Mouse (Mus musculus): ENCODE measurements around the gene Nfat5. TPM values are rescaled to one million over a fixed set of nuclear protein-coding genes. Genes with fewer than 3 reads are reported as not detected.

Gene Nfat5
- polyA plus RNA-seq, 1 experiment from 2014 or later: 1.5 TPM

- H3K4me2 ChIP-seq: no peak overlapping the region
- no peak overlapping the region for H3K9ac ChIP-seq
- no peak overlapping the region for H3K27ac ChIP-seq
- H3K9me3 ChIP-seq (replicated peaks): no peaks in the 10 kb centered on the region
- H3K4me1 ChIP-seq (replicated peaks): peaks cover 8% of the 10 kb centered on the region
- DNase-seq (no peak), ATAC-seq (ENCODE audit: low read depth) (peak; percentile 30; the same call in 1 of the 2 replicates)
- H3K4me3 ChIP-seq (replicated peaks): no peak overlapping the region
- H3K36me3 ChIP-seq: 0 out of 2 replicates have a peak, but pooled peaks cover 7% of the 10 kb centered on the region
- H3K27me3 ChIP-seq: no peaks in the 10 kb centered on the region; the same call in 1 of the 2 replicates
- 43% methylated on average over 4 of the region's 4 CpGs for WGBS (ENCODE audit: insufficient replicate concordance)
These were observed 89.6 kb downstream of the Nfat5 start for GRCm38 (mm10) chr8:107382898-107383297.

GRCm38 (mm10) chr8:107384651-107385050 lies 91.4 kb downstream of the Nfat5 start:
- ATAC-seq (ENCODE audit: low read depth) (no peak), DNase-seq (no peak)
- Histone ChIP-seq H3K4me3 (replicated peaks) (no peak overlapping the region), H3K4me1 (replicated peaks) (peaks cover 8% of the 10 kb centered on the region), H3K9me3 (replicated peaks) (no peaks in the 10 kb centered on the region), H3K27ac (no peak overlapping the region), H3K36me3 (0 out of 2 replicates have a peak, but pooled peaks cover 3% of the 10 kb centered on the region), H3K4me2 (no peak overlapping the region), H3K27me3 (no peaks in the 10 kb centered on the region; the same call in 1 of the 2 replicates), H3K9ac (no peak overlapping the region)
- 57% methylated on average over 5 of the region's 5 CpGs for WGBS (ENCODE audit: insufficient replicate concordance)

- H3K9ac ChIP-seq: no peak overlapping the region
- no peaks in the 10 kb centered on the region for H3K9me3 ChIP-seq (replicated peaks)
- no peak for ATAC-seq (ENCODE audit: low read depth)
- no peak overlapping the region for H3K4me2 ChIP-seq
- H3K27ac ChIP-seq: no peak overlapping the region
- no peaks in the 10 kb centered on the region; the same call in 1 of the 2 replicates for H3K27me3 ChIP-seq
- no peak overlapping the region for H3K4me3 ChIP-seq (replicated peaks)
- peaks cover 8% of the 10 kb centered on the region for H3K4me1 ChIP-seq (replicated peaks)
- no peak for DNase-seq
- WGBS (ENCODE audit: insufficient replicate concordance): 77% methylated on average over 2 of the region's 2 CpGs
- H3K36me3 ChIP-seq: 0 out of 2 replicates have a peak, but pooled peaks cover under 1% of the 10 kb centered on the region
These were observed 91.8 kb downstream of the Nfat5 start for GRCm38 (mm10) chr8:107385063-107385462.

- 11% methylated on average over 5 of the region's 5 CpGs for WGBS (ENCODE audit: insufficient replicate concordance)
- peak; percentile 30; the same call in 1 of the 2 replicates for ATAC-seq (ENCODE audit: low read depth)
- no peak overlapping the region for H3K9ac ChIP-seq
These were observed 92.9 kb downstream of the Nfat5 start for GRCm38 (mm10) chr8:107386171-107386570.

GRCm38 (mm10) chr8:107386642-107387041 lies 93.4 kb downstream of the Nfat5 start:
- Histone ChIP-seq H3K9ac (no peak overlapping the region), H3K9me3 (replicated peaks) (no peaks in the 10 kb centered on the region), H3K4me3 (replicated peaks) (no peak overlapping the region), H3K36me3 (no peaks in the 10 kb centered on the region), H3K27me3 (no peaks in the 10 kb centered on the region; the same call in 1 of the 2 replicates), H3K4me1 (replicated peaks) (peaks cover 13% of the 10 kb centered on the region), H3K4me2 (no peak overlapping the region), H3K27ac (no peak overlapping the region; the same call in 1 of the 2 replicates)
- DNase-seq (peak; percentile 41), ATAC-seq (ENCODE audit: low read depth) (0 out of 2 replicates have a peak, but pooled peaks have one; percentile 45)
- WGBS (ENCODE audit: insufficient replicate concordance): 28% methylated on average over 3 of the region's 3 CpGs

More at GRCm38 (mm10) chr8:107386171-107386570, 92.9 kb downstream of the Nfat5 start:
- Histone ChIP-seq H3K27me3 (no peaks in the 10 kb centered on the region; the same call in 1 of the 2 replicates), H3K27ac (no peak overlapping the region), H3K4me2 (no peak overlapping the region), H3K36me3 (no peaks in the 10 kb centered on the region), H3K4me3 (replicated peaks) (no peak overlapping the region), H3K9me3 (replicated peaks) (no peaks in the 10 kb centered on the region), H3K4me1 (replicated peaks) (peaks cover 11% of the 10 kb centered on the region)
- no peak for DNase-seq

- Histone ChIP-seq H3K27me3 (no peaks in the 10 kb centered on the region; the same call in 1 of the 2 replicates), H3K27ac (no peak overlapping the region), H3K4me3 (replicated peaks) (no peak overlapping the region), H3K4me1 (replicated peaks) (peaks cover 13% of the 10 kb centered on the region), H3K9me3 (replicated peaks) (no peaks in the 10 kb centered on the region), H3K4me2 (no peak overlapping the region), H3K9ac (no peak overlapping the region), H3K36me3 (no peaks in the 10 kb centered on the region)
- ATAC-seq (ENCODE audit: low read depth) (no peak), DNase-seq (no peak)
- WGBS (ENCODE audit: insufficient replicate concordance): 58% methylated on average over 5 of the region's 5 CpGs
These were observed 94.6 kb downstream of the Nfat5 start for GRCm38 (mm10) chr8:107387861-107388260.

GRCm38 (mm10) chr8:107389557-107389956 lies 96.3 kb downstream of the Nfat5 start:
- Histone ChIP-seq H3K4me3 (replicated peaks) (no peak overlapping the region), H3K36me3 (no peaks in the 10 kb centered on the region), H3K4me2 (no peak overlapping the region), H3K27me3 (no peaks in the 10 kb centered on the region; the same call in 1 of the 2 replicates), H3K9me3 (replicated peaks) (no peaks in the 10 kb centered on the region), H3K27ac (no peak overlapping the region), H3K9ac (no peak overlapping the region), H3K4me1 (replicated peaks) (peaks cover 13% of the 10 kb centered on the region)
- WGBS (ENCODE audit: insufficient replicate concordance): 82% methylated on average over 8 of the region's 8 CpGs
- DNase-seq (no peak), ATAC-seq (ENCODE audit: low read depth) (no peak)

GRCm38 (mm10) chr8:107390476-107391135 lies 97.3 kb downstream of the Nfat5 start:
- DNase-seq (no peak), ATAC-seq (ENCODE audit: low read depth) (no peak)
- Histone ChIP-seq H3K27me3 (no peaks in the 10 kb centered on the region), H3K4me3 (replicated peaks) (no peak overlapping the region), H3K4me2 (no peak overlapping the region), H3K27ac (no peak overlapping the region), H3K9ac (no peak overlapping the region), H3K9me3 (replicated peaks) (no peaks in the 10 kb centered on the region), H3K36me3 (no peaks in the 10 kb centered on the region), H3K4me1 (replicated peaks) (peaks cover 13% of the 10 kb centered on the region)
- 84% methylated on average over 16 of the region's 16 CpGs for WGBS (ENCODE audit: insufficient replicate concordance)

GRCm38 (mm10) chr8:107391136-107391516 lies 97.9 kb downstream of the Nfat5 start:
- Histone ChIP-seq H3K27ac (no peak overlapping the region), H3K27me3 (no peaks in the 10 kb centered on the region), H3K9ac (no peak overlapping the region), H3K4me3 (replicated peaks) (no peak overlapping the region), H3K4me1 (replicated peaks) (peaks cover 9% of the 10 kb centered on the region), H3K36me3 (no peaks in the 10 kb centered on the region), H3K9me3 (replicated peaks) (no peaks in the 10 kb centered on the region), H3K4me2 (no peak overlapping the region)
- DNase-seq: no peak
- 41% methylated on average over 4 of the region's 4 CpGs for WGBS (ENCODE audit: insufficient replicate concordance)
- no peak; the same call in 1 of the 2 replicates for ATAC-seq (ENCODE audit: low read depth)

GRCm38 (mm10) chr8:107395397-107395796 lies 102.1 kb downstream of the Nfat5 start:
- Histone ChIP-seq H3K27me3 (no peaks in the 10 kb centered on the region), H3K4me1 (replicated peaks) (peaks cover 18% of the 10 kb centered on the region), H3K27ac (no peak overlapping the region), H3K9me3 (replicated peaks) (no peaks in the 10 kb centered on the region), H3K36me3 (no peaks in the 10 kb centered on the region), H3K9ac (no peak overlapping the region), H3K4me2 (no peak overlapping the region), H3K4me3 (replicated peaks) (no peak overlapping the region)
- ATAC-seq (ENCODE audit: low read depth) (no peak), DNase-seq (no peak)

- no peak overlapping the region for H3K4me2 ChIP-seq
- no peak for DNase-seq
- 74% methylated on average over 10 of the region's 10 CpGs for WGBS (ENCODE audit: insufficient replicate concordance)
- H3K27ac ChIP-seq: no peak overlapping the region
- no peaks in the 10 kb centered on the region for H3K9me3 ChIP-seq (replicated peaks)
- H3K4me1 ChIP-seq (replicated peaks): peaks cover 20% of the 10 kb centered on the region
- ATAC-seq (ENCODE audit: low read depth): no peak
- H3K9ac ChIP-seq: no peak overlapping the region
- H3K36me3 ChIP-seq: no peaks in the 10 kb centered on the region
- H3K27me3 ChIP-seq: no peaks in the 10 kb centered on the region
- no peak overlapping the region for H3K4me3 ChIP-seq (replicated peaks)
These were observed 102.9 kb downstream of the Nfat5 start for GRCm38 (mm10) chr8:107396106-107396670.
